Mouse (Mus musculus) CH12.LX (cell line): ENCODE measurements around the gene Snrpd2. TPM values are rescaled to one million over a fixed set of nuclear protein-coding genes. Genes with fewer than 3 reads are reported as not detected.

Experiments
- DNase-seq: peaks from one replicate; pipeline ENCODE4 v3.0.0-alpha.2; 2013; ENCODE audit errors: extremely low read depth
- H3K27ac ChIP-seq: 2 replicates; pipeline ENCODE4 v1.5.1; 2012; ENCODE audit warnings: low read depth, mild to moderate bottlenecking, control low read depth, moderate library complexity; ENCODE audit not compliant: insufficient read depth
- H3K27me3 ChIP-seq: replicated peaks from 2 replicates; pipeline ENCODE3; 2012; ENCODE audit warnings: inconsistent platforms
- H3K36me3 ChIP-seq, 2 experiments: replicated peaks in 1 of 2; 2 replicates each; pipeline versions ENCODE3 to v1.6.1; 2012; ENCODE audit warnings: inconsistent platforms in 1 of 2, low read length in 1 of 2, mild to moderate bottlenecking in 1 of 2, mixed read lengths in 1 of 2, moderate library complexity in 1 of 2; ENCODE audit not compliant: control insufficient read depth in 1 of 2, insufficient read depth in 1 of 2
- H3K4me1 ChIP-seq, 2 experiments: 2 replicates each; pipeline ENCODE4 v1.6.1; 2012; ENCODE audit warnings: inconsistent platforms in 1 of 2, moderate library complexity in 1 of 2; ENCODE audit not compliant: insufficient read depth in 2 of 2, control insufficient read depth in 1 of 2
- H3K4me2 ChIP-seq: 2 replicates; pipeline ENCODE4 v1.6.1; 2012; ENCODE audit warnings: low read depth, mild to moderate bottlenecking, control low read depth; ENCODE audit not compliant: poor library complexity, insufficient read depth, severe bottlenecking
- H3K4me3 ChIP-seq, 3 experiments: fragments of 150-350 bp in 1 of 3; sonication (generic) in 1 of 3; replicated peaks in 1 of 3; 2 replicates each; pipeline versions ENCODE3 to v1.5.1; 2011 to 2012; ENCODE audit warnings: low read depth in 2 of 3, low read length in 2 of 3, mild to moderate bottlenecking in 2 of 3, moderate library complexity in 2 of 3, control low read depth in 1 of 3, improper control_type of control experiment in 1 of 3, inconsistent platforms in 1 of 3, mixed read lengths in 1 of 3; ENCODE audit not compliant: poor library complexity in 1 of 3
- H3K79me2 ChIP-seq: replicated peaks from 2 replicates; pipeline ENCODE4 v1.6.1; 2012; ENCODE audit warnings: mild to moderate bottlenecking, moderate library complexity; ENCODE audit not compliant: control insufficient read depth, poor library complexity, insufficient read depth, severe bottlenecking; ENCODE audit errors: extremely low read depth
- H3K9ac ChIP-seq: 2 replicates; pipeline ENCODE4 v1.6.1; 2012; ENCODE audit warnings: low read depth, mild to moderate bottlenecking, control low read depth, moderate library complexity; ENCODE audit not compliant: insufficient read depth
- H3K9me3 ChIP-seq: replicated peaks from 2 replicates; pipeline ENCODE3; 2012; ENCODE audit warnings: low read length, inconsistent platforms, mixed read lengths
- CHD1 ChIP-seq: IDR thresholded peaks from 2 replicates; pipeline ENCODE4 v1.6.1; 2012; ENCODE audit warnings: low read depth, low read length, improper control_type of control experiment, inconsistent platforms
- CTCF ChIP-seq, 2 experiments: IDR thresholded peaks in 1 of 2; conservative IDR thresholded peaks in 1 of 2; 2 replicates each; pipeline ENCODE4 v1.5.1; 2011 to 2012; ENCODE audit warnings: low read depth in 2 of 2, low read length in 2 of 2, improper control_type of control experiment in 1 of 2, inconsistent platforms in 1 of 2, mild to moderate bottlenecking in 1 of 2, moderate library complexity in 1 of 2
- E2F4 ChIP-seq: IDR thresholded peaks from 2 replicates; pipeline ENCODE4 v1.6.1; 2011; ENCODE audit warnings: low read depth, low read length, improper control_type of control experiment; ENCODE audit not compliant: insufficient replicate concordance
- EP300 ChIP-seq: IDR thresholded peaks from 2 replicates; pipeline ENCODE4 v1.6.1; 2011; ENCODE audit warnings: low read length, improper control_type of control experiment
- ETS1 ChIP-seq: conservative IDR thresholded peaks from 2 replicates; pipeline ENCODE4 v1.6.1; 2012; ENCODE audit warnings: low read depth, mild to moderate bottlenecking, inconsistent platforms, low read length, improper control_type of control experiment, moderate library complexity
- HCFC1 ChIP-seq: IDR thresholded peaks from 2 replicates; pipeline ENCODE4 v1.6.1; 2012; ENCODE audit warnings: low read depth, mild to moderate bottlenecking, inconsistent platforms, low read length, improper control_type of control experiment
- IRF4 ChIP-seq: IDR thresholded peaks from 2 replicates; pipeline ENCODE4 v1.6.1; 2014; ENCODE audit warnings: low read depth, mild to moderate bottlenecking, inconsistent platforms, low read length, improper control_type of control experiment
- JUN ChIP-seq: IDR thresholded peaks from 2 replicates; pipeline ENCODE4 v1.6.1; 2011; ENCODE audit warnings: low read depth, mild to moderate bottlenecking, low read length, improper control_type of control experiment, moderate library complexity; ENCODE audit not compliant: insufficient read depth
- JUND ChIP-seq: conservative IDR thresholded peaks from 2 replicates; pipeline ENCODE4 v1.6.1; 2011; ENCODE audit warnings: low read depth, low read length, improper control_type of control experiment
- KAT2A ChIP-seq: IDR thresholded peaks from 2 replicates; pipeline ENCODE4 v1.6.1; 2012; ENCODE audit warnings: low read length, improper control_type of control experiment, inconsistent platforms; ENCODE audit not compliant: insufficient replicate concordance
- MAX ChIP-seq: IDR thresholded peaks from 2 replicates; pipeline ENCODE4 v1.6.1; 2011; ENCODE audit warnings: low read length, improper control_type of control experiment
- MAZ ChIP-seq: IDR thresholded peaks from 2 replicates; pipeline ENCODE4 v1.6.1; 2012; ENCODE audit warnings: low read depth, mild to moderate bottlenecking, inconsistent platforms, low read length, improper control_type of control experiment, moderate library complexity
- MEF2A ChIP-seq: IDR thresholded peaks from 2 replicates; pipeline ENCODE4 v1.6.1; 2014; ENCODE audit warnings: low read depth, mild to moderate bottlenecking, inconsistent platforms, low read length, improper control_type of control experiment, borderline replicate concordance
- NELFE ChIP-seq: IDR thresholded peaks from 2 replicates; pipeline ENCODE4 v1.6.1; 2011; ENCODE audit warnings: low read depth, low read length, improper control_type of control experiment
- PAX5 ChIP-seq: IDR thresholded peaks from 2 replicates; pipeline ENCODE4 v1.6.1; 2012; ENCODE audit warnings: low read length, inconsistent platforms, mixed read lengths
- RCOR1 ChIP-seq: conservative IDR thresholded peaks from 2 replicates; pipeline ENCODE4 v1.6.1; 2012; ENCODE audit warnings: low read depth, mild to moderate bottlenecking, inconsistent platforms, low read length, improper control_type of control experiment
- SMC3 ChIP-seq: IDR thresholded peaks from 2 replicates; pipeline ENCODE4 v1.6.1; 2011; ENCODE audit warnings: low read depth, low read length, improper control_type of control experiment
- TBP ChIP-seq: conservative IDR thresholded peaks from 2 replicates; pipeline ENCODE4 v1.6.1; 2011; ENCODE audit warnings: low read depth, low read length, improper control_type of control experiment
- TCF12 ChIP-seq: IDR thresholded peaks from 2 replicates; pipeline ENCODE4 v1.6.1; 2014; ENCODE audit warnings: low read depth, mild to moderate bottlenecking, inconsistent platforms, low read length, improper control_type of control experiment
- UBTF ChIP-seq: IDR thresholded peaks from 2 replicates; pipeline ENCODE4 v1.6.1; 2012; ENCODE audit warnings: low read depth, mild to moderate bottlenecking, inconsistent platforms, low read length, improper control_type of control experiment, moderate library complexity
- ZC3H11A ChIP-seq: IDR thresholded peaks from 2 replicates; pipeline ENCODE4 v1.6.1; 2012; ENCODE audit warnings: low read depth, mild to moderate bottlenecking, inconsistent platforms, low read length, improper control_type of control experiment
- dilution Hi-C: fragments of 300-500 bp; cut with MboI; formaldehyde crosslinking; loops from 2 replicates; pipeline ENCODE4 v1.14.3; 2020; ENCODE audit warnings: low sequenced_read_pairs; ENCODE audit not compliant: extremely low pct_unique_long_range_greater_than_20kb, extremely low pct_ligation_motif_present
- in situ Hi-C: fragments of 300-500 bp; cut with MboI; formaldehyde crosslinking; loops from 3 replicates; pipeline ENCODE4 v1.14.3; 2019; ENCODE audit warnings: low sequenced_read_pairs, low pct_ligation_motif_present, low pct_unique_long_range_greater_than_20kb, mixed read lengths
- polyA plus RNA-seq: library from polyadenylated mRNA; unstranded; fragments of >175 nt; gene quantifications from 2 replicates; pipeline ENCODE4 v1.2.1, GENCODE M21; 2012; ENCODE audit warnings: low read depth; ENCODE audit not compliant: insufficient read length
- total RNA-seq, 2 experiments: library from RNA; depleted of rRNA; stranded (reverse); fragments of 300-350 nt in 1 of 2; fragments of >200 nt in 1 of 2; gene quantifications; 2 replicates each; pipeline ENCODE4 v1.2.3; 2012 to 2014

Snrpd2 gene
- total and polyA plus RNA-seq, 3 experiments = 177 to 348 (median 213) TPM

DNA sequence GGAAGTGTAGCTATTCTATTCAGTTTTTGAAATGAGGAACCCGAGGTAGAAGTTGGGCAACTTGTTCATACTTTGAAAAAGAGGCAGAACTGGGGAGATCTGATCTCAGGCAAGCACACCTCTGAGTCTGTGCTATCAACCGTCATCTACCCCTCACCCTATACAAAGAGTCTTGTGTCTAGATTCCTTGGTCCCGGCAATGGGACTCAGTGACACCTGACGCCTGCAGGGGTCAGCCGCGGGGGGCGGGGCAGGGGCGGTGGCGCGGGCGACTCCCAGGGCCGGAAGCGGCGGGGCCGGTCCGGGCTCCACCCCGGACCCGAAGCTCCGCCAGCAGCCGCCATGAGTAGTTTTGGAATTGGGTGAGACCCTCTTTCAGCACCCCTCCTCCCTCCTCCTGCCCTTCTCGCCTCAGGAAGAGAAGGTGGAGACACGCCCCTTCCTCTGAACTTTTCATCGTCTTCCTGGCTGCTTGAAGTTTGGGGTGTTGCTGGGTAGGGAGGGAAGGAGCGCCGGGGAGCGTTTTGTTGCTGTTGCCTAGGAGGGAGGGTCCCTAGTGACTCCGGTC, 31.4 kb downstream of the Snrpd2 start (continued):
- TF ChIP-seq SMC3 = no peak

DNA sequence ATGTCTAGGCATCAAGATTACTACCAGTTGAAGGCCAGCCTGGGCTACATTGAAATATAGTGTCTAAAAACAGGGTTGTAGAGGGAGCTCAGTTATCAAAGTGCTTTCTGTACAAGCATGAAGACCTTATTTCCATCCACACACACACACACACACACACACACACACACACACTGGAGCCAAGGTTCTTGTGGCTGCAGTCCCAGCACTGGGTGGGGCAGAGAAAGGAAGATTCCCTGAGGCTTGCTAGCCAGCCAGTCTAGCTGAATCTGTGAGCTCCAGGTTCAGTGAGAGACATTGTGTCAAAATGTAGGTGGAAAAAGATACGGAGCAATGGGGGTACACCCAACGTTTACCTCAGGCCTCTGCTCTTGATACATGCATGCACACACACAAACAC, 34.7 kb downstream of the Snrpd2 start:
- H3K27ac ChIP-seq = no peak overlapping the region
- peaks cover 35 to 62% of the 10 kb centered on the region in 2 experiments for H3K36me3 ChIP-seq
- H3K4me1 ChIP-seq = peaks cover 12 to 36% of the 10 kb centered on the region in 2 experiments

DNA sequence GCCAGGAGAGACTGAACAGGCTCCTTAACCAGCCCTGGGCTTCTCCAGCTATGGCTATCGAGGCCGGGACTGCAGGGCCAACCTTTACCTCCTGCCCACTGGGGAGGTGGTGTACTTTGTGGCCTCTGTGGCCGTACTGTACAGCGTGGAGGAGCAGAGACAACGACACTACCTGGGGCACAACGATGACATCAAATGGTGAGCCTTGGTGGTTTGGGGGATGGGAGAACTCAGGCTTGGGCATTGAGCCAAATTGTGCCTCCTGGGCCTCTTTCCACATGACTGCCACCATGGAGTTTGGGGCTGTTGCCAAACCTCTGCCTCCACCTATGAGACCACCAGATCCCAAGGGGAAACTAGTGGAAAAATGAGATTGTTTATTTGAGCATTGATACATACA, 35.2 kb downstream of the Snrpd2 start:
- TF ChIP-seq HCFC1 (no peak), CHD1 (no peak), KAT2A (no peak), MAZ (no peak), NELFE (no peak), JUND (no peak), MAX (no peak)
- in situ Hi-C loops = loop anchor here (5.0 kb wide), 1 partner anchor 98 kb away; the partner anchor contains the start of genes Ppm1n and Rtn2
- dilution Hi-C loops = no loop called here
- H3K79me2 ChIP-seq = no peaks in the 10 kb centered on the region
- H3K27ac ChIP-seq = no peak overlapping the region
- peaks cover 12 to 31% of the 10 kb centered on the region in 2 experiments for H3K4me1 ChIP-seq
- no peaks in the 10 kb centered on the region for H3K9me3 ChIP-seq
- H3K36me3 ChIP-seq = peaks cover 35 to 64% of the 10 kb centered on the region in 2 experiments
- H3K4me2 ChIP-seq = no peak overlapping the region
- no peak overlapping the region for H3K9ac ChIP-seq
- DNase-seq = no peak
- no peaks in the 10 kb centered on the region for H3K27me3 ChIP-seq
- H3K4me3 ChIP-seq = no peak overlapping the region

More for the DNA sequence above, 34.7 kb downstream of the Snrpd2 start:
- DNase-seq = no peak
- H3K4me2 ChIP-seq = no peak overlapping the region
- in situ Hi-C loops (loop anchor here (5.0 kb wide), 1 partner anchor 98 kb away; the partner anchor contains the start of genes Ppm1n and Rtn2), dilution Hi-C loops (no loop called here)
- TF ChIP-seq E2F4 (no peak), TBP (no peak), NELFE (no peak), JUN (no peak), KAT2A (no peak), ETS1 (no peak), TCF12 (no peak), IRF4 (no peak), JUND (no peak), UBTF (no peak), CTCF (conservative IDR thresholded peaks at IDR 0.05 in 1 of 2, IDR thresholded peaks at IDR 0.05 in 1 of 2; ENCODE audit: low read depth in 2 of 2, low read length in 2 of 2) (no peak), EP300 (no peak), RCOR1 (no peak), ZC3H11A (no peak), MEF2A (no peak), PAX5 (no peak)
- TF ChIP-seq, all 38 proteins: peak for 0
- Histone ChIP-seq H3K4me3 (no peak overlapping the region), H3K9ac (no peak overlapping the region), H3K9me3 (no peaks in the 10 kb centered on the region), H3K79me2 (no peaks in the 10 kb centered on the region), H3K27me3 (no peaks in the 10 kb centered on the region)
